Mouse (Mus musculus) embryonic facial prominence, embryonic 13.5 days (tissue): Measurements from ENCODE around the gene Prdx2. TPM values are rescaled to one million over a fixed set of nuclear protein-coding genes. Genes with fewer than 3 reads are reported as not detected.
A peak's percentile ranks its signal among the peaks of the same experiment; 100 is the strongest.

Experiments
- ATAC-seq: fragments of 200-750 bp; cut with Nextera tagmentation; 2 replicates; pipeline ENCODE4 v1.8.0; 2017; ENCODE audit warnings: low read depth; ENCODE audit not compliant: insufficient number of reproducible peaks, insufficient read depth, low FRiP score, low TSS enrichment
- H3K27ac ChIP-seq: fragments of 300-500 bp; sonication (generic); 2 replicates; pipeline ENCODE4 v1.5.1; 2015; ENCODE audit warnings: moderate library complexity, mild to moderate bottlenecking, inconsistent platforms
- H3K27me3 ChIP-seq: fragments of 300-500 bp; sonication (generic); 2 replicates; pipeline ENCODE4 v1.6.1; 2015; ENCODE audit warnings: mild to moderate bottlenecking, inconsistent platforms
- H3K36me3 ChIP-seq: fragments of 300-500 bp; sonication (generic); 2 replicates; pipeline ENCODE4 v1.6.1; 2015; ENCODE audit warnings: mild to moderate bottlenecking, inconsistent platforms
- H3K4me1 ChIP-seq: fragments of 300-500 bp; sonication (generic); 2 replicates; pipeline ENCODE4 v1.6.1; 2015; ENCODE audit warnings: inconsistent platforms
- H3K4me2 ChIP-seq: fragments of 300-500 bp; sonication (generic); 2 replicates; pipeline ENCODE4 v1.6.1; 2015; ENCODE audit warnings: moderate library complexity, mild to moderate bottlenecking, inconsistent platforms
- H3K4me3 ChIP-seq: fragments of 300-500 bp; sonication (generic); 2 replicates; pipeline ENCODE4 v1.5.1; 2015; ENCODE audit warnings: mild to moderate bottlenecking, inconsistent platforms
- H3K9ac ChIP-seq: fragments of 300-500 bp; sonication (generic); 2 replicates; pipeline ENCODE4 v1.6.1; 2015; ENCODE audit warnings: mild to moderate bottlenecking, inconsistent platforms
- H3K9me3 ChIP-seq: fragments of 300-500 bp; sonication (generic); 2 replicates; pipeline ENCODE4 v1.6.1; 2016; ENCODE audit warnings: inconsistent platforms
- WGBS: fragments of 180-500 bp; shearing (Covaris S2); methylation state at CpG from one replicate; pipeline ENCODE4 v1.1.7; 2015; ENCODE audit warnings: mixed read lengths; 5-methylcytosine and 5-hydroxymethylcytosine counted together
- polyA plus RNA-seq: library from polyadenylated mRNA; unstranded; fragments of >200 nt; fragmentation: Nextera tagmentation; extraction: Ambion mirVana; gene quantifications from 2 replicates; pipeline ENCODE4 v1.2.1, GENCODE M21; 2015

Prdx2 gene
- polyA plus RNA-seq, 1 experiment from 2014 or later: 1,010 TPM

- H3K9me3 ChIP-seq: no peaks in the 10 kb centered on the region
- H3K27ac ChIP-seq: no peak overlapping the region
- no peak overlapping the region for H3K4me3 ChIP-seq
- H3K4me1 ChIP-seq: peaks cover 14% of the 10 kb centered on the region
- WGBS: 95% methylated on average over 9 of the region's 9 CpGs
- ATAC-seq: no peak
- H3K9ac ChIP-seq: no peak overlapping the region
- H3K27me3 ChIP-seq: peaks cover 23% of the 10 kb centered on the region
- H3K4me2 ChIP-seq: no peak overlapping the region
- H3K36me3 ChIP-seq: peaks cover 14% of the 10 kb centered on the region; the same call in 1 of the 2 replicates
Observed at GRCm38 (mm10) chr8:84994375-84994774, 25.0 kb downstream of the Prdx2 start.

- ATAC-seq: no peak
- no peak overlapping the region for H3K27ac ChIP-seq
- peaks cover 23% of the 10 kb centered on the region for H3K27me3 ChIP-seq
- H3K36me3 ChIP-seq: peaks cover 14% of the 10 kb centered on the region; the same call in 1 of the 2 replicates
- WGBS: 25% methylated on average over 25 of the region's 25 CpGs
- peak overlapping the region; percentile 22; the same call in 1 of the 2 replicates for H3K4me2 ChIP-seq
- H3K4me3 ChIP-seq: 0 out of 2 replicates have a peak overlapping the region, but pooled peaks have one; percentile 2
- peaks cover 12% of the 10 kb centered on the region for H3K4me1 ChIP-seq
- no peaks in the 10 kb centered on the region for H3K9me3 ChIP-seq
- peak overlapping the region; percentile 40; the same call in 1 of the 2 replicates for H3K9ac ChIP-seq
Observed at GRCm38 (mm10) chr8:84995680-84996079, 26.3 kb downstream of the Prdx2 start.

- 76% methylated on average over 5 of the region's 5 CpGs for WGBS
- no peak for ATAC-seq
- H3K9ac ChIP-seq: no peak overlapping the region
Observed at GRCm38 (mm10) chr8:84996978-84997377, 27.6 kb downstream of the Prdx2 start.

GRCm38 (mm10) chr8:84997649-84998295 is 28.4 kb downstream of the Prdx2 start:
- peaks cover 22% of the 10 kb centered on the region for H3K36me3 ChIP-seq
- H3K4me3 ChIP-seq: peak overlapping the region; percentile 4; the same call in 1 of the 2 replicates
- no peak; the same call in 1 of the 2 replicates for ATAC-seq
- peak overlapping the region; percentile 38 for H3K9ac ChIP-seq
- no peaks in the 10 kb centered on the region for H3K9me3 ChIP-seq
- H3K27me3 ChIP-seq: peaks cover 23% of the 10 kb centered on the region
- H3K4me1 ChIP-seq: peaks cover 4% of the 10 kb centered on the region; the same call in 1 of the 2 replicates
- WGBS: 4% methylated on average over 19 of the region's 19 CpGs
- no peak overlapping the region for H3K27ac ChIP-seq
- peak overlapping the region; percentile 45 for H3K4me2 ChIP-seq

More at GRCm38 (mm10) chr8:84996978-84997377, 27.6 kb downstream of the Prdx2 start:
- Histone ChIP-seq H3K4me1 (peaks cover 4% of the 10 kb centered on the region; the same call in 1 of the 2 replicates), H3K27me3 (peaks cover 23% of the 10 kb centered on the region), H3K9me3 (no peaks in the 10 kb centered on the region), H3K4me3 (no peak overlapping the region), H3K27ac (no peak overlapping the region), H3K36me3 (peaks cover 19% of the 10 kb centered on the region; the same call in 1 of the 2 replicates), H3K4me2 (no peak overlapping the region)

GRCm38 (mm10) chr8:85007686-85008085 is 38.3 kb downstream of the Prdx2 start:
- H3K4me3 ChIP-seq: no peak overlapping the region
- no peaks in the 10 kb centered on the region for H3K9me3 ChIP-seq
- 21% methylated on average over 25 of the region's 25 CpGs for WGBS
- H3K27me3 ChIP-seq: peaks cover 54% of the 10 kb centered on the region
- H3K9ac ChIP-seq: no peak overlapping the region
- H3K36me3 ChIP-seq: peaks cover 3% of the 10 kb centered on the region; the same call in 1 of the 2 replicates
- ATAC-seq: no peak
- no peak overlapping the region for H3K4me2 ChIP-seq
- H3K27ac ChIP-seq: no peak overlapping the region
- H3K4me1 ChIP-seq: 0 out of 2 replicates have a peak, but pooled peaks cover 4% of the 10 kb centered on the region

- peaks cover 8% of the 10 kb centered on the region; the same call in 1 of the 2 replicates for H3K4me1 ChIP-seq
- H3K27ac ChIP-seq: no peak overlapping the region
- no peak overlapping the region for H3K9ac ChIP-seq
- 16% methylated on average over 28 of the region's 28 CpGs for WGBS
- H3K4me2 ChIP-seq: no peak overlapping the region
- peaks cover 76% of the 10 kb centered on the region for H3K27me3 ChIP-seq
- H3K9me3 ChIP-seq: no peaks in the 10 kb centered on the region
- H3K36me3 ChIP-seq: no peaks in the 10 kb centered on the region
- no peak overlapping the region for H3K4me3 ChIP-seq
- ATAC-seq: no peak
Observed at GRCm38 (mm10) chr8:85011242-85011641, 41.9 kb downstream of the Prdx2 start.

- no peak for ATAC-seq
- H3K4me1 ChIP-seq: peaks cover 5% of the 10 kb centered on the region; the same call in 1 of the 2 replicates
- H3K27me3 ChIP-seq: peaks cover 58% of the 10 kb centered on the region
- peak overlapping the region; percentile 70 for H3K4me2 ChIP-seq
- peak overlapping the region; percentile 36 for H3K4me3 ChIP-seq
- peaks cover 16% of the 10 kb centered on the region for H3K36me3 ChIP-seq
- WGBS: 7% methylated on average over 26 of the region's 26 CpGs
- H3K27ac ChIP-seq: no peak overlapping the region
- H3K9ac ChIP-seq: peak overlapping the region; percentile 57; the same call in 1 of the 2 replicates
- no peaks in the 10 kb centered on the region for H3K9me3 ChIP-seq
Observed at GRCm38 (mm10) chr8:85013230-85013840, 43.9 kb downstream of the Prdx2 start.

- Histone ChIP-seq H3K4me3 (peak within 1 kb of the TSS; percentile 36), H3K9ac (peak within 1 kb of the TSS; percentile 57; the same call in 1 of the 2 replicates), H3K4me1 (peaks cover 5% of the 10 kb centered on the region; the same call in 1 of the 2 replicates), H3K27ac (no peak within 1 kb of the TSS), H3K27me3 (peaks cover 47% of the 10 kb centered on the region), H3K36me3 (peaks cover 27% of the 10 kb centered on the region), H3K9me3 (no peaks in the 10 kb centered on the region), H3K4me2 (peak within 1 kb of the TSS; percentile 70)
- 42% methylated on average over 2 of the region's 2 CpGs for WGBS
- no peak for ATAC-seq
Observed at GRCm38 (mm10) chr8:85014431-85014830, 45.0 kb downstream of the Prdx2 start, which contains the start of gene Best2. Gene Best2, minus strand, starts transcription at chr8:85014531.

GRCm38 (mm10) chr8:85016724-85017123 is 47.3 kb downstream of the Prdx2 start:
- no peak for ATAC-seq
- Histone ChIP-seq H3K9me3 (no peaks in the 10 kb centered on the region), H3K4me1 (peaks cover 5% of the 10 kb centered on the region; the same call in 1 of the 2 replicates), H3K36me3 (peaks cover 49% of the 10 kb centered on the region), H3K4me3 (no peak overlapping the region), H3K27ac (0 out of 2 replicates have a peak overlapping the region, but pooled peaks have one; percentile 1), H3K27me3 (peaks cover 32% of the 10 kb centered on the region), H3K9ac (no peak overlapping the region), H3K4me2 (no peak overlapping the region)
- WGBS: 61% methylated on average over 10 of the region's 10 CpGs

GRCm38 (mm10) chr8:85017209-85017608 is 47.8 kb downstream of the Prdx2 start:
- peaks cover 54% of the 10 kb centered on the region for H3K36me3 ChIP-seq

GRCm38 (mm10) chr8:85021514-85022055 is 52.2 kb downstream of the Prdx2 start:
- Histone ChIP-seq H3K36me3 (peaks cover 73% of the 10 kb centered on the region), H3K9me3 (no peaks in the 10 kb centered on the region), H3K27me3 (no peaks in the 10 kb centered on the region), H3K27ac (no peak overlapping the region), H3K9ac (no peak overlapping the region), H3K4me1 (peaks cover 22% of the 10 kb centered on the region), H3K4me2 (no peak overlapping the region), H3K4me3 (no peak overlapping the region)
- 93% methylated on average over 3 of the region's 3 CpGs for WGBS
- no peak for ATAC-seq

More at GRCm38 (mm10) chr8:85017209-85017608, 47.8 kb downstream of the Prdx2 start:
- H3K27ac ChIP-seq: 0 out of 2 replicates have a peak overlapping the region, but pooled peaks have one; percentile 22
- H3K4me1 ChIP-seq: peaks cover 5% of the 10 kb centered on the region; the same call in 1 of the 2 replicates
- H3K9ac ChIP-seq: no peak overlapping the region
- no peaks in the 10 kb centered on the region for H3K9me3 ChIP-seq
- H3K4me2 ChIP-seq: no peak overlapping the region
- no peak overlapping the region for H3K4me3 ChIP-seq
- WGBS: 37% methylated on average over 5 of the region's 5 CpGs
- peaks cover 27% of the 10 kb centered on the region for H3K27me3 ChIP-seq
- 0 out of 2 replicates have a peak, but pooled peaks have one; percentile 21 for ATAC-seq
